Mouse (Mus musculus): Measurements from ENCODE around the gene Med17.
A peak's percentile ranks its signal among the peaks of the same experiment; 100 is the strongest.

The Med17 gene

GRCm38 (mm10) chr9:15287846-15288245 is 8.1 kb upstream of the Med17 start:
- no peak for DNase-seq

- no peak for DNase-seq
Measured at GRCm38 (mm10) chr9:15285443-15285842, 5.7 kb upstream of the Med17 start.

- no peak for DNase-seq
Measured at GRCm38 (mm10) chr9:15280491-15280879, 754 bp upstream of the Med17 start.

GRCm38 (mm10) chr9:15279139-15279648 is 537 bp downstream of the Med17 start:
- no peak for DNase-seq

- no peak for DNase-seq
Measured at GRCm38 (mm10) chr9:15278343-15278742, 1.4 kb downstream of the Med17 start.

GRCm38 (mm10) chr9:15276855-15277254 is 2.9 kb downstream of the Med17 start:
- no peak for DNase-seq

- no peak for DNase-seq
Measured at GRCm38 (mm10) chr9:15273981-15274380, 5.8 kb downstream of the Med17 start.

- no peak for DNase-seq
Measured at GRCm38 (mm10) chr9:15263487-15263886, 16.2 kb downstream of the Med17 start.

GRCm38 (mm10) chr9:15261980-15262379 is 17.8 kb downstream of the Med17 start:
- no peak for DNase-seq

- no peak for DNase-seq
Measured at GRCm38 (mm10) chr9:15256214-15256613, 23.5 kb downstream of the Med17 start.

GRCm38 (mm10) chr9:15254501-15254900 is 25.2 kb downstream of the Med17 start:
- no peak for DNase-seq

GRCm38 (mm10) chr9:15252196-15252595 is 27.5 kb downstream of the Med17 start:
- DNase-seq, result no peak

- no peak for DNase-seq
Measured at GRCm38 (mm10) chr9:15250376-15250775, 29.4 kb downstream of the Med17 start.

GRCm38 (mm10) chr9:15245319-15246075 is 34.2 kb downstream of the Med17 start:
- DNase-seq, result no peak

GRCm38 (mm10) chr9:15242130-15242529 is 37.6 kb downstream of the Med17 start:
- no peak for DNase-seq

GRCm38 (mm10) chr9:15241596-15241939 is 38.2 kb downstream of the Med17 start:
- DNase-seq, result peak; percentile 76

GRCm38 (mm10) chr9:15240863-15241595 is 38.7 kb downstream of the Med17 start:
- DNase-seq, result no peak

- DNase-seq, result no peak
Measured at GRCm38 (mm10) chr9:15240006-15240405, 39.7 kb downstream of the Med17 start.

- peak; percentile 21 for DNase-seq
Measured at GRCm38 (mm10) chr9:15239042-15239925, 40.4 kb downstream of the Med17 start, which contains the start of gene Vstm5. Vstm5 (plus strand) TSS chr9:15239045.

GRCm38 (mm10) chr9:15238297-15238990 is 41.3 kb downstream of the Med17 start:
- DNase-seq, result peak; percentile 26

- peak; percentile 33 for DNase-seq
Measured at GRCm38 (mm10) chr9:15237516-15238296, 42.0 kb downstream of the Med17 start.

- DNase-seq, result no peak
Measured at GRCm38 (mm10) chr9:15235986-15236385, 43.7 kb downstream of the Med17 start.
